Mouse (Mus musculus) left cerebral cortex, postnatal 36 days (tissue): Measurements from ENCODE around the gene Masp1. TPM values are rescaled to one million over a fixed set of nuclear protein-coding genes. Genes with fewer than 3 reads are reported as not detected.

ENCODE experiments used
- DNase-seq, 2 experiments: peaks; one replicate each; pipeline ENCODE4 v3.0.0; 2021 to 2022; ENCODE audit warnings: low spot score in 2 of 2, mixed read lengths in 1 of 2
- intact Hi-C: fragments of 180-260 bp; cut with DNase I; formaldehyde crosslinking; loops from one replicate; pipeline ENCODE4 v1.15.1; 2025
- total RNA-seq, 2 experiments: library from RNA; stranded (reverse); gene quantifications; 2 replicates each; pipeline ENCODE4 v1.2.3; 2021

Gene Masp1
- total RNA-seq, 2 experiments from 2014 or later: 14.2 to 16.9 TPM

DNA sequence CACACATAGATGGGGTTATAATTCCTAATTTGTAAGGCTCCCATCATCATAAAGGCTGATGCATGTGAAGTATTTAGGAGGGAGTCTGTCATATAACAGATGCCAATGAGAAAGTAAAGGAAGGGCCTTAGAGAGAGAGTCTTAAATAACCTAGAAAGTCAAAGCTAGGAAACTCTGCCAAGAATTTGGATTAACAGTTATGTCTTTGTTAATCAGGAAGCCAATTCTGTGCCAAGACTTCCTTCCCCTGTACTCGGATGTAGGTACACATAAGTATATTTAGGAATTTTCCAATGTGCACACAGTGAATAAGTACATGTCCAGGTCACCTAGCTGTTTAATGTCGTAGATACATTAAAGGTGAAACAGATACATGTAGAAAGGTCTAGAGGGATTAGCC lies 4.0 kb downstream of the Masp1 start:
- intact Hi-C loops: no loop called here
- DNase-seq: no peak

- intact Hi-C loops: no loop called here
- peak in 1 of 2 experiments; percentile 42 for DNase-seq
These were observed 4.8 kb downstream of the Masp1 start for GRCm38 (mm10) chr16:23515766-23516165.

- intact Hi-C loops: no loop called here
- DNase-seq: no peak
These were observed 7.2 kb downstream of the Masp1 start for GRCm38 (mm10) chr16:23513401-23513800.

DNA sequence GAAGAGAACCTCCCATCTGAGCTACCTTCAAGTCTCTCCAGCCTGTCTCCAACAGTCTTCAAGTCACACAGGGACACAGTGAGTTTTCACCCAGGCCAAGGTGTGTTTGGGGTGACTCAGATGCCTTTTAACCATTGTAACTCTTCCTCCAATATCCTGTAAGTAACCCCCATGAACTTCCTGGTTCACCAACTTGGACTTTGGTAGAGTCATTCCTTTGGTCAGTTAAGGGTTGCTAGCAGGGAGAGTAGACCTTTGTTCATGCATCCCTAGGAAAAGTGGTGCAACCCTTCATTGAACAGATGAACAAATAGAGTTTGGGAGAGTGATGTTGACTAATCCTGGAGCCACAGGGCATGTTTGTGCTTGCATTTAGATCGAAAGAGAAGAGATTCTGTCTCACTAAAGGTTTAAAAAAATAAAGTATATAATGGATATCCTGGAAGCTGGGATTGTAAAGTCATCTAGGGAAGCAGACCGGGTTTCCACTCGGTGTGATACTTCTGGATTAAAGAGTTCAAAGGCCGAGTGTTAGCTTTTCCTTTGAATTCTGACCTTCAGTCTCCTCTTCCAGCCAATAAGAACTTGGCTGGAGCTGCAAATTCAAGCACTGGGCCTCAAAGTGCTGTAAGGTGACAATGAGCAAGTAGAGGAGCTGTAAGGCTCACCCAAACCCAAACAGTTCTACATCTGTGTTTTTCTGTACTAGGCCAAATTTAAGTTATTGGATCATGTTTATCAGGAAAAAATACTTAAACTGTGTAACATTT lies 9.3 kb downstream of the Masp1 start:
- intact Hi-C loops: no loop called here
- DNase-seq: no peak

- intact Hi-C loops: no loop called here
- DNase-seq: no peak
These were observed 14.5 kb downstream of the Masp1 start for GRCm38 (mm10) chr16:23505904-23506687.

DNA sequence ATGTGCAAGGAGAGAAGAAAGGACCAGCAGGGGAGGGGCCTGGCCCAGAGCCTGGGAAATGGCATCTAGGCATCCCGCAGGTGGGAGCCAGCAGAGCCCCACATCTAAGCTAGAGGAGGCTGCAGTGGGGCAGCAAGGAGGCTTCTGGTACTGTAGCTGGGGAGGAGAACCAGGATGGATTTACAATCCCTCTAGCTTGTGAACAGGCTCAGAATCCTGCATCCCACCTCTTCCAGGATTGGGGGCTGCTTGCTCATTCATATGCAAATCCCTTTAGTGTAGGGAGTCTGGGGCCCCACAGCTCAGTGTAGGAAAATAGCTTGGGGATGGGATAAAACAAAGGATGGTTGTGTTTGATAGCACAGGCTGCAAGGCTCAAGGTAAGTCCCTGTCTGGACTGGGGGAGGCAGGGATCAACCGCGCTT lies 16.3 kb downstream of the Masp1 start:
- no peak for DNase-seq
- intact Hi-C loops: no loop called here

DNA sequence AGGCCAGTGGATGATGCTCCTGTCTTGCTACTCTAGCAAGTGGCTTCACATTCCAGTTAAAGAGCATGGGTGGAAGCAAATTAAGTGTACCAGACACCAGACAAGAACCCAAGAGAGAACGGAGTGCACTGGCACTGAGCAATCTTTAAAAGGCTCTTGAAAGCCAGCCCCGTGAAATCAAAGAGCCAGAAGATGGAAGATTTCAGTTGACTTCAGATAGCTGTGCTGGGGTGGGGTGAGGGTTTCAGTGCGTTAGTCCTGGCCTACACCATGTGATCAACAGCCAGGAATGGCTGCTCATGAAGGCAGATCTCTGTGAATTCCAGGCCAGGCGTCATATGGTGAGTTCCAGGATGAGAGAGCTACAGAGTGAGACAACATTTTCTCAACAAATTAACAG lies 17.3 kb downstream of the Masp1 start:
- intact Hi-C loops: no loop called here
- no peak for DNase-seq

- no peak for DNase-seq
- intact Hi-C loops: no loop called here
These were observed 18.1 kb downstream of the Masp1 start for GRCm38 (mm10) chr16:23502478-23502877.

DNA sequence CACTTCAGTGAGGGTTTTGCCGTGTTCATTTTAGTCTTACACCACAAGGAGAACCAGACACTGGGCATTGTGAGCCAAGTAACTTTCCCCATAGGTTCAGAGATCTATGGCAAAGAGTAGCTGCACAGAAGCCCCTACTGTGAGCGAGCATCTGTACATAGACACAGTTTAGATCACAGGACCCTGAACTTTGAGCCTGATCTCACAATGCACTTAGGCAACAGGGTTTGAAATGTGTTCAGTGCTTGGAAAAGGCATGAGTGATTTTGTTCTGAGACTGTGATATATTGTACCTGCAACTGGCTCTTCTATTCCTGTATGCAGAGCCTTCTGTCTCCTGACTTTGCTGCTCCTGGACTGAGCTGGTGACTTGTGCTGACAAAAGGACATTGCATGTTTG lies 19.3 kb downstream of the Masp1 start:
- no peak for DNase-seq
- intact Hi-C loops: no loop called here

DNA sequence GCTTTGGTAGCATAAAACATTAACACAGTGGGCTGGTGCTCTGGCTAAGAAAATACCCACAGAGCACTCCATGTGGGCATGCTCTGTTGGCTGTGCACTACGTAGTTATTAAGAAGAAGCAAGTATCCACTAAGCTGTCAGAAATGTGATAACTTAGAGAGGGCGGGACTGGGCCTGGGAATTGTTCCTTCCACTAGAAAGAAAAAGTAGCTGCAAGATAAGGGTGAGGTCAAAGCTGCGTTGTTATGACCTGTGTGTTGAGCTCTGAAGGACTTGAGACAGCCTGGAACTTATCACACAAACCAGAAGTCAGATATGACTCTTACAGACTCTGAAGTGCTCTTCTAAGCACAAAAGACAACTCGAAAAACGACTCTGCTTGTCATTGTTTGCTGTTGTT lies 20.1 kb downstream of the Masp1 start:
- intact Hi-C loops: no loop called here

DNA sequence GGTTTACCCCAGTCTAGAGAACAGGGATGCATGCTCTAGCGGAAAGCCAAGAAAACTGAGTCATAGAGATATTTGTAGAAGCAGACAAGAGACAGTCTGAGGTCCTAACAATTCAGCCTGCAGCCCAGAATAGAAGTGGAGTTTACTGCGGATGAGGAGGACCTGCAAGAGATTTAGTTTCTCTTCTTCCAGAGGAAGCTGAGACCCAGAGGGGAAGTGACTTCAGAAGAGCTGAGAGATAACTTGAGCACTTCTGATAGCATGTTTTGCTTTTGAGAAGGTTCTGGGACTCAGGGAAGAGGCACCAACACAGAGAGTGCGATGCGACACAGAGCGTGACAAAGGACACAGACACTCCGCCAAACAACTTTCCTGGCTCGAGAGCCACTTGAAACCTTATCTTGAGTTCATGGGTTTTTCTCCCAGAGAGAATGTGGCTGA lies 21.9 kb downstream of the Masp1 start:
- no peak for DNase-seq
- intact Hi-C loops: no loop called here

More for the DNA sequence above, 20.1 kb downstream of the Masp1 start:
- DNase-seq: no peak

- intact Hi-C loops: no loop called here
- DNase-seq: no peak
These were observed 22.7 kb downstream of the Masp1 start for GRCm38 (mm10) chr16:23497881-23498280.

GRCm38 (mm10) chr16:23497440-23497839 lies 23.2 kb downstream of the Masp1 start:
- intact Hi-C loops: no loop called here
- no peak for DNase-seq

DNA sequence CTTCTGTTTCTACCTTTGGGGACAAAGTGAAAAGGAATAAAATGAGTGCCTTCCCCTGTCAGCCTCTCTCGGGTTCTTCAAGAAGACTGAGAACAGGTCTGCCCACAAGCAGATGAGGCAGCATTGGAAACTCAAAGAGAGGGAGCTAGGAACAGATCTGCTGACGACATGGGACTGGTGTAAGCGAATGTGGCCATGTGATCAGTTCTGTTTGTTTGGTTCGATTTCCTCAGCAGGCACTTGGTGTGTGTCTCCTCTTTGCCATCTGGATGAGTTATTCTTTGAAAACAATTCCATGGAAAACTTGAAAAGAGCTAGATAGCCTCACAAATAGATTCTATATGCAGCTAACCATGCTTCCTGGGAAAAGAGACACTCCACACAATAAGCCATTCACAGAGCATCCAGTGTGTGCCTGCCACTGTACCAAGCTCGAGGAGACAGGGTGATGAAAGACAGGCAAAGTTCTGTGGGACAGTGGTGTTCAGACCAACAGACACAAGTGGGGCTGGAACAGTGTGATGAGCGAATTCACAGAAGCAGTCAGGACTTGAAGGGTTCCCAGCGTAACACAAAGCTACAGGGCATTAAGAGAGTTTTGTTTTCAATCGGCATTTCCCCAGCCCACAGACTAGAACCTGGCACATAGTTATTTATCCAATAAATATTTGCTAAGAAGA lies 24.2 kb downstream of the Masp1 start:
- no peak for DNase-seq

GRCm38 (mm10) chr16:23492783-23493182 lies 27.8 kb downstream of the Masp1 start:
- no peak for DNase-seq
- intact Hi-C loops: no loop called here

More for the DNA sequence above, 24.2 kb downstream of the Masp1 start:
- intact Hi-C loops: no loop called here

- intact Hi-C loops: no loop called here
These were observed 37.3 kb downstream of the Masp1 start for GRCm38 (mm10) chr16:23483292-23483691.

DNA sequence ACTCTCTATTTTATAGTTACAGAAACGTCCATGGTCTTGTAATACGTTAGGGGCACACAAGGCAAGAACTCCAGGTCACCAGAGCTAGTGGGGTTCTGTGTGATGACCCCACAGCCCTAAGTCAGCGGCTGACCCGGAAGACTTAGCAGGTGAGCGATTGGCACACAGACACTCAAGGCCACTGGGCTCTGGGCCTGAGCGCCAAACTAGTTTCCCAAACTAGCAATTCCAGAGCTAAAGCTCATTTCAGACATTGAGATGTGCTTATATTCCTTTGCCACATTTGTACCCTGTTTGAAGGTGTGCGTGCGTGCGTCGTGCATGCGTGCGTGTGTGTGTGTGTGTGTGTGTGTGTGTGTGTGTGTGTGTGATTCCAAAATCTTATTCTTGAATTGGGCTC lies 37.8 kb downstream of the Masp1 start:
- DNase-seq: no peak
- intact Hi-C loops: no loop called here

More at GRCm38 (mm10) chr16:23483292-23483691, 37.3 kb downstream of the Masp1 start:
- no peak for DNase-seq

GRCm38 (mm10) chr16:23482218-23482617 lies 38.4 kb downstream of the Masp1 start:
- DNase-seq: no peak

DNA sequence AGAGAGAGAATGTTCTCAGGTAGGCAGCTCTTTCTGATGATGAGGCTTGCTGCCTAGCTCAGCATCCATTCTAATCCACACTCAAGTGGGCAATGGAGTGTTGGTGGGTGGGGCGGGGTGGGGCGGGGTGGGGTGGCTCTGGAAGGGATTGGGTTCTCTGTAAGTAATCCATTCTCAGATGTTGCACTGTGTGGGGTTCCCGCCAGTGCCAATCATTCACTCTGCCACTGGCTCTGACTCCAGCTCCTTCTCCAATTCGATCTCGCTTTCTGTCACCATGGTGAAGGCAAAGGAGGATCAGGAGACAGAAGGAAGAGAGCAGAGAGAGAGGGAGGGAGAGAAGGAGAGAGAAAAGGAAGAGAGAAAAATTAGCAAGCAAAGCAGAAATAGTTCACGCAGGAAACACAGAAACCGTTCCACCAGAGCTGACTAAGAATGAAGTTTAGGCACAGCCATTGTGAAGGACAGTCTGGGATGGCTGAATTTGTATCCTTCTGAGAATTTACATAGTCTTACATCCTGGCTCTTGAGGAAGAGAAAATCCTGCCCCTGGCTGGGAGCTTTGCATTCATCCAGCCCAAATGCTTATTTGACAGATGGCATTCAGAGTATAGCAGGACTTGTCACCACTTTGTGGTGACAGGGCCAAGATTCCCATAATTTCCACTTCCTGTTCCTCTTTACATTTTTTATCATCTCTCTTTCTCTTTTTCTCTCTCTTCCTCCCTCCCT lies 40.6 kb downstream of the Masp1 start:
- intact Hi-C loops: no loop called here
- DNase-seq: no peak

More at GRCm38 (mm10) chr16:23482218-23482617, 38.4 kb downstream of the Masp1 start:
- intact Hi-C loops: no loop called here

- DNase-seq: no peak
- intact Hi-C loops: no loop called here
These were observed 44.0 kb downstream of the Masp1 start for GRCm38 (mm10) chr16:23476598-23476997.
